Mouse (Mus musculus) megakaryocyte-erythroid progenitor cell, adult 5-6 weeks (primary cell): ENCODE data around the gene Tspan11. TPM values are rescaled to one million over a fixed set of nuclear protein-coding genes. Genes with fewer than 3 reads are reported as not detected.

ENCODE experiments used
- ATAC-seq: replicated peaks from 2 replicates; pipeline ENCODE4 v1.8.0; 2016; ENCODE audit warnings: mild to moderate bottlenecking, inconsistent platforms; ENCODE audit not compliant: severe bottlenecking, poor library complexity, low FRiP score, low TSS enrichment
- total RNA-seq, 2 experiments: library from RNA; stranded (forward) in 1 of 2; stranded (reverse) in 1 of 2; fragments of 200-1000, 215-1000 nt in 1 of 2; fragments of >200 nt in 1 of 2; fragmentation: Nextera tagmentation in 1 of 2; gene quantifications; 2 replicates each; pipeline ENCODE4 v1.2.3; 2014 to 2017

Tspan11 gene
- total RNA-seq, 2 experiments from 2014 or later, result not detected

DNA sequence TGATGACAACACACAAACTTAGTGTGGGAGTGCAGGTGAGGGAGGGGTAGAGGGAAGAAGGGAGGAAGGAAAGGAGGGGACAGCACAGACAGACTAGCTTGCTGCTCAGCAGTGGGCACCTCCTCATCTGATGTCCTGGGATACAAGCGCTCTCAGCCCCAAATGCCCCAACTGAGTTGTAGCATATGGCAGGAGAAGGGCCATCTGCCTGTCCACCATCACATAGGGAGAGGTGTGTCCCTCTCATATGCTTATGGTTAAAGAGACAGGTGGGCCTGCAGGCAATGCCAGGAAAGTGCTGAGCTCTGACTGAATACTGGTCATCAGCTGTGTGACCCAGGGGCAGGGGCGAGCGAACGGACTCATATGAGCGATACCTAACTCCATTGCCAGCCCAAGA is 92.4 kb downstream of the Tspan11 start:
- no peak for ATAC-seq

GRCm38 (mm10) chr6:127980381-127981045 is 93.1 kb downstream of the Tspan11 start:
- no peak for ATAC-seq

- ATAC-seq, result no peak
Measured at GRCm38 (mm10) chr6:127981176-127981575, 93.8 kb downstream of the Tspan11 start.

DNA sequence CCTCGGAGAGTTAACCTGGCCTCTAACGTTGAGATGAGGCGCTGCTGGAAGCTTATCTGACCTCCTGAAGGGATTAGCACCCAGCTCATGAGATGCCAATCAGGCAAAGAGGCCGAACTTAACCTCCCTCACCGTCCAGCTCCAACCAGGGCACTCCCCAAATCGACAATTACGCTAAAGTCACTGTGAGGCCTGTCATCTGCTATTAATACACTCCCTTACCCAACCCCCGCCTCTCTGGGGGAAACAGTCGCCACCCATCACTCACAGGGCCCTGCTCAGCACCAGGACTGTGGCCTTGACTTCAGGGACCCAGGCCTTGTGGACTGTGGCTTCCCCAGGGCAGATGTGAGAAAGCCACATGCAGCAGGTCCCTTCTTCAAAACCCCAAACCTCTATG is 99.0 kb downstream of the Tspan11 start:
- ATAC-seq, result no peak

DNA sequence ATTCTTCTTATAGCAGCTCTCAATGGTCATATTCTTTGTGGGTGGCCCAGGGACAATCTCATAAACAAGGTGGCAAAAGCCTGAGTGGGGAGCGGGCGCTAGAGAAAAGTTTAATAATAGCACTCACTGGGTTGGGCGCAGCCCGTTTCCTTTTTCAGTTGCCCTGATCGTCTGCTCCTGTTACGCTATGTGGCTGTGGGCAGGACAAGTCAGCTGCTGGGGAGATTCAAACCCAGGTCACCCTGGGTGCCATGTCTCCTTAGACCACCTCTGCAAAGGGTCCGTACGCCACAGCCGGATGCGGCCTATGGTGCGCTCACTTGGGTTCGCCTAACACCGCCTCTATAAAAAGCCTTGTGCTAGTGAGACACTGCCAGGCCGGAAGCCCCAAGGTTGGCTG is 100.0 kb downstream of the Tspan11 start:
- no peak for ATAC-seq

DNA sequence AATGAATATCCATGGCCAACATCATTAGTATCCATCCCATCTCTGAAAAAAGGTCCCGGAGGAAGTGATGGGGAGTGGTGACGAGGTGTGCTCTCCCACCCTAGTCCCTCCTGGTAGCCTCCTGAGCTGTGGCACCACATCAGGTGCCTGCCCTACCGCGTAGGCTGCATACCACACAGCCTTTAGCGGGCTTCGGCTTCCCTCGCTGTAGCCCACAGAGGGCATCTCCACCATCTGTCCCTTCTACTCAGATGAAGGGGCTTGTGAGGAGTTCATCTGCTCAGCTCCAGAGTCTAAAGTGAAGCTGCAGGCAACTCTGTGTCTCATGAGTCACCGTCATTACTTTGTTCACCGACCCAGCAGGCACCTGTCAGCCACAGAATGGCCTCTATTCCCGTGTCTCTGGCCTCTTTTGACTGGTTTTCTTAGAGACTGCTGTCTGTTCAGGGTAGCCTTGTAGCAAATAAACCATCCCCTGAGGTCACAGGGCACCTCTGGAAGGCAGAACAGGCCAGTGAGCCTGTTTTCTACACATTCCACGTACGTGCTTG is 101.6 kb downstream of the Tspan11 start:
- ATAC-seq, result no peak

DNA sequence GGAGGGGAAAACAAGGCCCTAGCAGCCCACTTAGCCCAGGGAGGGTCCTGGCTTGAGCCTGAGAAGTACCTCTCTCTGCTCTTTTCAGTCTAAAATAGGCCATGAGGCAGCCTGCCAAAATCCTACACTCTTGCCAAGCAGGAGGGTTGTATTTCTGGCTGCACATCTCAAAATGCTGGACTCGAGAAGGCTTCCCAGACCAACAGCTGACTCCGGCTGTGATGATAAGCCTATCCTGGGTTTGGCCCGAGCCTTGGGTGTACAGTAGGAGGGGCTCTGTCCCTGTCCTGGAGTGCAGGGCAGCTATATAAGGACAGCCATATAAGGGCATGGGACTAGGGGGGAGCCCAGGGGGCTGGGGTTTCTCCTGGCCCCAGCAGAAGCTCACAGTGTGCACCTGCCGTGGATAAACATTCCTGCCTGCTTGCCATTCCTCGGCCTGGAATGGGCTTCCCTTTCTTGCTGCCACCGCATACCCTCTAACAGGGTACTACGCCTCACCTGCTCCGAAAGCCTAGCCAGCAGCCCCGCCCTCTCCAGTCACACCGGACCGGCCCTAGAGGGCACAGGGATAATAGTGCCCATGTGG is 102.3 kb downstream of the Tspan11 start:
- ATAC-seq, result no peak

GRCm38 (mm10) chr6:127991509-127992176 is 104.3 kb downstream of the Tspan11 start:
- ATAC-seq, result no peak

DNA sequence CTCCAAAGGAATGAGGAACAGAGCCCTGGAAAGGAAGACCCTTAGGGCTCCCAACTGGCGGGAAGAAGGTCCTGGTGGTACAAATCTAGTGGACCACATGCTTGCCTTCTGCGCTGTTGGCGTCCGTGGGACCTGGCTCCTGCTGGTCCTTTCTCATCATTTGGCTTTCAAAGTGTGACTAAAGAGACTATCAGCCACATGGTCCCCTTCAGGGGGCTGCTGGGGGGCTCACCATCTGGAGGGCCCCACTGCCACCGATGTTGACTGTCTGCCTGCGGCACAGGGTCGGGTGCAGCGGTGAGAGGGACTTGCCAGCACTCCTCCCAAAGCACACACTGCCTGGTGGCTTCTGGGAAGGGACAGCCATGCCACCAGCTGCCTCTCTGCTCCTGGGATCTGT is 105.6 kb downstream of the Tspan11 start:
- no peak for ATAC-seq

- no peak for ATAC-seq
Measured at GRCm38 (mm10) chr6:127996928-127997327, 109.5 kb downstream of the Tspan11 start.

- no peak for ATAC-seq
Measured at GRCm38 (mm10) chr6:127999118-127999517, 111.7 kb downstream of the Tspan11 start.

DNA sequence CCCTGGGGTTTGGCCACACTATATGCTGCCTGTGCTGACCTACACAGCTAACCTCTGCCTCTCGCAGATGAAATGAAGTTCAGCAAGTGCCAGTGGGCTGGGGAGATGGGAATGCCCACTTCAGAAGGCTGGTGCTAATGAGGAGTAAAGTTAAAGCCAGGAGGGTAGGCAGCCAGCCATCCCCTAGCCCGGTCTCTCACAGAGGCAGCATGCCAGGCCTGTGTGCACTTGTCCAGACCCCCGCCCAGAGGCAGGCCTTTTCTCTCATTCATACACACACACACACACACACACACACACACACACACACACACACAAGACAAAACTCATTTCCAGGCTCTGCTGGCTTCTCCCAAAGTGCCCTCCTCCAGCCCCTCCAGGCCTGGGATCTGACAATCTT is 113.4 kb downstream of the Tspan11 start:
- ATAC-seq, result no peak

GRCm38 (mm10) chr6:128001587-128001986 is 114.2 kb downstream of the Tspan11 start:
- ATAC-seq, result no peak

DNA sequence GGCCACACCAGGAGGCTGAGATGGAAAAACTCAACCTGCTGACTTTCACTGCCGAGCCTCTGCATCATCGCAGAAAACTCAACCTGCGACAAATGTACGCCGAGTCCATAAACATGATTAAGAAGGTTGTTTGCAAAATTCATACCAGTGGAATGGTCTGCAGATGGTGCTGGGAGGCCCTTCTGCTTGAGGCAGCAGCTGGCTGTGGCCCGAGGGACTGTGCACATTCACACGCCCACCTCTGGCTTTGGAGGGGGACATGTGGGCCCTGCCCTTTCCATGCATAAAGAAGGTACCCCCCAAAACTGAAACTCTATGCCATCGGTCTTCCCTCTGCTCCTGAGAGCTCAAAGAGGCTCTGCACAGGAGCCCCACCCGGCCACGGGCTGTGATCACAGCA is 114.7 kb downstream of the Tspan11 start:
- ATAC-seq, result no peak

DNA sequence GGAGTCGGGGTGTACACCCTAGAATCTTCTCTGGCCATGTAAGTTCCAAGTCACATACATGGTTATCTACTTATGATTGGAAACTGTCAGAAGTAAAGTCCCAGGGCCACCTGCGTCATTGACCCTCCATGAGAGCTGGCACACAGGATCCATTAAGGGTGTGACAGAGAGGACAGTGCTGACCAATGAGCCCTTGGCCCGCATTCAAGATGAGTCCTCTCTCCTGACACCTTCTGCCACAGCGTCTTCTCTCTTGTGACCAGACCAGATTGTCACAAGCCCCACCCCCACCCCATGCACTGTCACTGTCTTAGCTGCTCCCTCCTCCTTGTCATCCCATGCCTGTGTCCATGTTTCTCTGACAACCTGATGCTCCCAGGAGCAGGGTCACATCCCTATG is 115.3 kb downstream of the Tspan11 start:
- no peak for ATAC-seq

DNA sequence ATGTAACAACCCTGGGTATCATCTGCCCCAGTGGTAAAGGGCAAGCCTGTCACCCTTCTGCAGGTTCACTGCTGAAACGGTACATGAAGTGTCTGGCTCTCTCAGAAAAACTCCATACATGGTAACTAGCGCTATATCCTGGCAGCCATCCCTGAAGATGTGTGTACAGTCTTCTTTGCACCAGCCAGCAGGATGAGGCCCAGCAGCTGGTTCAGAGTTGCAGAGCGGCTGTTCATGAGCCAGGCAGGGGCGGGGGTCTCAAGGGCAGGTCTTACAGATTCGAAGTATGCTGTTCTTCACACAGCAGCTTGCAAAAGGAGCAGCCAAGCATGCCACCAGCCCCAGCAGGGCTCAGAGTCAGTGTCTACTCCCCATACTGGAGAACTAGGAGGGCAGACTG is 116.2 kb downstream of the Tspan11 start:
- ATAC-seq, result no peak

Other genes with a start within 250 kb of the Tspan11 start
- gene Prmt8, start 118.1 kb upstream of the Tspan11 start, total RNA-seq (2014; fragmentation: Nextera tagmentation), result not detected in 2 replicates
- not detected in 2 replicates for gene Prmt8, start 118.1 kb upstream of the Tspan11 start, total RNA-seq (2017)